Mouse (Mus musculus) heart, postnatal 14 days (tissue): ENCODE measurements around the gene Olfr1308. TPM values are rescaled to one million over a fixed set of nuclear protein-coding genes. Genes with fewer than 3 reads are reported as not detected.

Experiments
- DNase-seq, 2 experiments: peaks; one replicate each; pipeline ENCODE4 v3.0.0; 2021 to 2022
- intact Hi-C: fragments of 180-260 bp; cut with DNase I; formaldehyde crosslinking; loops from one replicate; pipeline ENCODE4 v1.15.1; 2025
- long read RNA-seq, 2 experiments: library from polyadenylated mRNA; stranded (forward); transcript quantifications; one replicate each; pipeline ENCODE4 v2.0.0; 2021
- total RNA-seq, 2 experiments: library from RNA; stranded (reverse); gene quantifications; 2 replicates each; pipeline ENCODE4 v1.2.3; 2021

Gene Olfr1308
- total RNA-seq: not detected
- long read RNA-seq, experiment 1: 0 reads
- long read RNA-seq, experiment 2: 0 reads

DNA sequence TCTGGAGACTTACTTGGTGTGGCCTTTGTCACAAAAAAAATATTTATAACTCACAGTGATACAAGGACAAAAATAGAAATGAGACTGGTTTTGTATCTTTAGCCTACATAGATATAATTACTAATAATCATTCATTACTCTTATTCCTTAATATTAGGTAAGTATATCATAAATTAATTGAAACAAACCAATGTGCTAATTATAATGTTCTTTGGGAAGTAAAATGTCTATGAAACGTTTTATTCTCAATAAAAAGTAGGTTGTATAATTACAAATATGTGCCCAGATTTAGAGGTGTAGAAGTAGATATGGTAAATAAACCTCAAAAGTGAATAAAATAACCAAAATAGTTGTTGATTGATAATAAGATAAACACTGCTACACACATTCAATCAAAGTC is at the start of gene Olfr1308:
Gene Olfr1308 (minus strand): TSS at position 101 of the 400 bp plus-strand sequence.
- intact Hi-C loops: no loop called here
- no peak for DNase-seq

DNA sequence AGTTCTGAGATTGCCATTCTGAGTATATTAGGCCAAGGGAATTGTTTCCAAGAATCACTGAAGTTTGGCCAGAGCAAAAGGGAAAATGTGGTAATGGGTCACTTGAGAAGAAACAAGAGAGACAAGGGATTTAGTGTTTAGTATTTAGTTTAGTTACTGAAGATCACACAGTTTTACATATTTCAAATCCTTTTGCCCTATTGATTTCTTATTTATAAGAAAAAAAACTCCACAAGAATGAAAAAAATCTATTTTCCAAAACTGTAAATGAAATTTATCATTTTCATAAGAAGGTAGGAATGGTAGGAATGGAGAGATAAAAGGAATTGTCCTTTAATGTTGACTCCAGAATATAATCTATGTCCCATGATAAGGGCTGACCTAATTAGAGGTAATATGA is 47.9 kb upstream of the Olfr1308 start, which contains the start of gene Olfr1310:
Gene Olfr1310 (minus strand): TSS at position 101 of the 400 bp plus-strand sequence.
- intact Hi-C loops: no loop called here
- no peak for DNase-seq

DNA sequence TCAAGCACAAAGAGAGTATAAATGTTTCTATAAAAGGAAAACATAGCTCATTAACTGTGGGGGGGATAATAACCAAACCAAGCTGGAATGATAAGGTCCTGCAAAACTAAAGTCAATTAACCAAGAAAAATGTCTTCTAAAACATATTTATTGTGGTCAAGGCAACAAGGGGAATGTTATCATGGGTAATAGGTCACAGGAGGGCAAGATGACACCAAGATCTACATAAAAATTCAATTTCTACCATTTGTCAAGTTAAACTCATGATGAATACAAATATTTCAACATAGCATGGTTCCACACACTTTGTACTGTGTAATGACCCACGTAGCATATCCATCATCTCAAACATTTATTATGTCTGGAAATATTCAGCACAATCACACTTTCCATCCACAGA is 25.4 kb upstream of the Olfr1308 start, which contains the start of gene Olfr1309:
Gene Olfr1309 (minus strand): TSS at position 101 of the 400 bp plus-strand sequence.
- intact Hi-C loops: no loop called here
- DNase-seq: no peak

DNA sequence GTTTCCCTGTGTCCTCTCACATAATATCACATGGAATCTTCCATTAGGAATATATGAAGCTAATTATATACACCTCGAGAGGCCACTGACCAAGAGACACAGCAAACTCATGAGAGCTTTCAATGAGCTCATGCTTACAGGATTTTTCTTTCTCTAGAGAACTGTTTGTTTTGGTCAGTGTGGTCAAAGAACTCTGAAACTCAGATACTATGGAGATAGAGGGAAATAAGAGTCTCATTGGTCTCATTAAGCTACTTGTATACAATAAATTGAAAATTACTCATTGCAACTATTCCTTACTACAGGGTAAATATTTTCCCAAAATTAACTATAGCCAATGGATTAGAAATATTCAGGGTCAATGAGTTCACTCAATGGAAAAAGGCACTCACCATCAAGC is 15.4 kb downstream of the Olfr1308 start, which contains the start of gene Olfr1307:
Gene Olfr1307 (minus strand): TSS at position 101 of the 400 bp plus-strand sequence.
- intact Hi-C loops: no loop called here
- DNase-seq: no peak

DNA sequence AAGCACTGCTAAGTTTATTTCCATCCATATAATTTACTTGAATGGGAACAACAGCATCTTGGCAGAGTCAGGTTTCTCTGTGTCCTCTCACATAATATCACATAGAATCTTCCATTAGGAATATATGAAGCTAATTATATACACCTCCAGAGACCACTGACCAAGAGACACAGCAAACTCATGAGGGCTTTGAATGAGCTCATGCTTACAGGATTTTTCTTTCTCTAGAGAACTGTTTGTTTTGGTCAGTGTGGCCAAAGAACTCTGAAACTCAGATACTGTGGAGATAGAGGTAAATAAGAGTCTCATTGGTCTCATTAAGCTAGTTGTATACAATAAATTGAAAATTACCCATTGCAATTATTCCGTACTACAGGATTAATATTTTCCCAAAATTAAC is 48.6 kb downstream of the Olfr1308 start, which contains the start of gene Olfr1306:
Gene Olfr1306 (minus strand): TSS at position 101 of the 400 bp plus-strand sequence.
- intact Hi-C loops: no loop called here
- no peak for DNase-seq

Other genes starting within 250 kb of the Olfr1308 start
- gene Olfr1301, start 213.9 kb downstream of the Olfr1308 start, total RNA-seq: not detected
- not detected for gene Olfr1302, start 187.5 kb downstream of the Olfr1308 start, total RNA-seq
- not detected for gene Olfr1303, start 144.6 kb downstream of the Olfr1308 start, total RNA-seq
- gene Olfr1305, start 87.8 kb downstream of the Olfr1308 start, total RNA-seq: not detected
- gene Olfr1306, start 48.7 kb downstream of the Olfr1308 start, total RNA-seq: not detected
- under 1 TPM; 0.02 TPM for gene Olfr1307, start 15.5 kb downstream of the Olfr1308 start, total RNA-seq
- gene Olfr1309, start 25.3 kb upstream of the Olfr1308 start, total RNA-seq: not detected
- gene Olfr1310, start 47.8 kb upstream of the Olfr1308 start, total RNA-seq: not detected
- gene Olfr1311, start 59.5 kb upstream of the Olfr1308 start, total RNA-seq: not detected
- not detected for gene Olfr1312, start 85.3 kb upstream of the Olfr1308 start, total RNA-seq
- gene Olfr1313, start 112.9 kb upstream of the Olfr1308 start, total RNA-seq: not detected
- gene Olfr1314, start 131.8 kb upstream of the Olfr1308 start, total RNA-seq: not detected
- gene Olfr1315-ps1, start 150.5 kb upstream of the Olfr1308 start, total RNA-seq: not detected
- gene Olfr1316, start 170.0 kb upstream of the Olfr1308 start, total RNA-seq: not detected
- gene Olfr1317, start 175.4 kb upstream of the Olfr1308 start, total RNA-seq: not detected
- gene Olfr1318, start 189.3 kb upstream of the Olfr1308 start, total RNA-seq: not detected